Mouse (Mus musculus): ENCODE data around the gene Dusp3.

The Dusp3 gene

DNA sequence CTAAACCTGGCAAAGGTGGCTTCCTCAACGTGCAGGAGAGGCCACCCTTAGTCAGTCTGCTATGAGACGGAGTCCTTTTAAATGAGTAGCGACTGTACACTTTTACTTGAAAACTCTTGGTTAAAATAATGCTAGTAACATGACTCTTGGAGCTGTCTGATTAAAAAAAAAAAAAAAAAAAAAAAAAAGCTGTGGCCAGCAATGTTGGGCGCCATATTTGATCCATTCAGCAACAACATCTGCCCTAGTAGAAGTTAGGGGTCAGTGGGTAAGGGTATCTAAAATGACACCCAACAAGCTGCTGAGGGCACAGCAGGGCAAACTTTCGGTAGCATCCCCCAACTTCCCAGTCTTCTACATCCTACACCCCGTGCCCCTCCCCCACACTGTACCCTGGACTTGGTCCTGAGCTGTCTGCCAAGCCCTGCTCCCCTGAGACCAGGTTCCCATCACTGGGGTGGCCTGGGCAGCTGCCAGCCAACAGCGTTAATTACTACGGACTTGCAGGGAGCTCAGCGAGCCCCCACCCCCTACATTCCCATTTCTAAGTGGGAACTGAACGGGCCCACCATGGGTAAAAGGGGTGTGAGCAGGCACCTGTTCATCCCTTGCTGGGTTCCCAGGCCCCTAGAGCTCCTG, 59.7 kb downstream of the Dusp3 start:
- DNase-seq: no peak

DNA sequence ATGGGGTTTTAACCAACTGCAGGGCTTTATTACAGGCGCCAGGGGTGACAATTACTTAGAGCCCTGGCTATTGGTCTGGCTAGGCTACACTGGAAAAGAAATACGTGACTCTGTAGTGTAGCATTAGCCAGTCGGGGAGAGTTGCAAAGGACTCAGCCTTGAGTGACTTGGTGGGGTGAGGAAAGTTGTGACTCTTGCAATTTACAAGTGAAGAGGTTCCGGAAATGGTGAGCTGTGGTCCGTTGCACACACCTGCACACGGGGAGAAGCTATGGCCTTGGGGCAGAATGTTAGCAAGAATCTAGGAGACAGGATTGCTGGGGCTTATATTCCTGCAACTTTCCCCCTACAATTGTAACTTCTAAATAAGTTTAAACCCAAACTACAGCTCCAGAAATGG, 61.2 kb downstream of the Dusp3 start:
- DNase-seq: no peak

- no peak for DNase-seq
These were observed 62.3 kb downstream of the Dusp3 start for GRCm38 (mm10) chr11:101924441-101924976.

DNA sequence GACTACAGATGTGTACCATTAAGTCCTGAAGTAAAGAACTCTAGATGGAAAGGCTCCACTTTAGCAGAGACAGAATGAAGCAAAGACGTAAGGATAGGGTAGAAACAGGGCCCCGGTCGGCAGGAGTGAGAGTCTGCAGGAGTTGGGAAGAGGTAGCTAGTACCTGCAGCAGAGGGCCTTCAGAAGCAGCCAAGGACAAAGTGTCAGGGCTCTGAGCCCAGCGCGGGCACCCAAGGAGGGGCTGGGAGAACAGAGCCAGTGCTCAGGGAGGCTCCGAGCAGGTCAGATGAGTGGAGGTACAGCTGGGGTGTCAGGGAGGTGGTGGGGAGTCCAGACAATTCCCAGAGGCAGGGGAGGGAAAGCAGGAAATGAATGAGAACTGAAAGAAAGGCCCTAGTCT, 62.8 kb downstream of the Dusp3 start:
- no peak for DNase-seq

- no peak for DNase-seq
These were observed 65.4 kb downstream of the Dusp3 start for GRCm38 (mm10) chr11:101921361-101921952.

All from thymus, postnatal 14 days (tissue).